Mouse (Mus musculus): ENCODE measurements around the gene Olfr1336.
"Not testable (repeated sequence)": the region's sequence is repeated elsewhere in the genome, so short reads cannot be mapped to it uniquely, and the experiment has no call there.

Gene Olfr1336

DNA sequence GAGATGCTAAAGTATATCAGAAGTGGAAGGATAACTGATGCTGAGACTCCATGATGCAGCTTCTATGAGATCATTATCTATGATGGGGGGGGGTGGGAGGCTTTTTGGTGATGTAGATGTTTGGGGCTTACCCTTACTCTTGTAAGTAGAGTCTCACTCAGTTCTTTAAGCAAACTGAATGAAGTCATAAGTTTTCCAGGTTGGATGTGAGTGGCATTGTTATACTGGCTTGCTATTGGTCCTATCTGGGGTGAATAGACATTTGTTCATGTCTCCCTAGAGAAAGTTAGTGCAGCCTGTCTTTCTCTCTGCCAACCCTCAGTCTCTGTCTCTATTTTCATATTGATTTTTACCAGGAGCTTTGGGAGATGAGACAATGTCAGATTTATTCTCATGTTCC is at the start of gene Olfr1336:
TSS of gene Olfr1336 (plus strand) at position 301 of the 400 bp plus-strand sequence.
- no peak for DNase-seq (ENCODE audit: low read depth, low spot score)

DNA sequence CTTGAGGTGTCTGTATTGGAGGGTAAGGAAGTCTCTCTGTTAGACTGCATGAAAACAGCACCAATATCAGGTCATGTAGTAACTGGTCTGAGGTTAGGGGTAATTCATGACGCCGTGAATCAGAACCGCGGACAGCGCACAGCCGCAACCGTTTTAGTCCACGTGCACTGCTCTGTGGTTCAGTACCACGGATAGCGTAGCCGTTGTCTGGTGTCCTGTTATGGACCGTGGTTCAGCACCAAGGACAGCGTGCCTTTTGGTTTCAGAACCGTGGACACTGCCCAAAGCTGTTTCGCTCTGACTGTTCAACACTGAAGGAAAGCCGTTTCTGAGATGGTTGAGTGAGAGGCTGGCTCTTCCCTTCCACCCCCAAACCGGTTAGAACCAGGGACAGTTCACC is 45.9 kb upstream of the Olfr1336 start, which contains the start of gene Gm20715:
TSS of gene Gm20715 (plus strand) at position 235 of the 400 bp plus-strand sequence.
- DNase-seq (ENCODE audit: low read depth, low spot score): peak; percentile 91

DNA sequence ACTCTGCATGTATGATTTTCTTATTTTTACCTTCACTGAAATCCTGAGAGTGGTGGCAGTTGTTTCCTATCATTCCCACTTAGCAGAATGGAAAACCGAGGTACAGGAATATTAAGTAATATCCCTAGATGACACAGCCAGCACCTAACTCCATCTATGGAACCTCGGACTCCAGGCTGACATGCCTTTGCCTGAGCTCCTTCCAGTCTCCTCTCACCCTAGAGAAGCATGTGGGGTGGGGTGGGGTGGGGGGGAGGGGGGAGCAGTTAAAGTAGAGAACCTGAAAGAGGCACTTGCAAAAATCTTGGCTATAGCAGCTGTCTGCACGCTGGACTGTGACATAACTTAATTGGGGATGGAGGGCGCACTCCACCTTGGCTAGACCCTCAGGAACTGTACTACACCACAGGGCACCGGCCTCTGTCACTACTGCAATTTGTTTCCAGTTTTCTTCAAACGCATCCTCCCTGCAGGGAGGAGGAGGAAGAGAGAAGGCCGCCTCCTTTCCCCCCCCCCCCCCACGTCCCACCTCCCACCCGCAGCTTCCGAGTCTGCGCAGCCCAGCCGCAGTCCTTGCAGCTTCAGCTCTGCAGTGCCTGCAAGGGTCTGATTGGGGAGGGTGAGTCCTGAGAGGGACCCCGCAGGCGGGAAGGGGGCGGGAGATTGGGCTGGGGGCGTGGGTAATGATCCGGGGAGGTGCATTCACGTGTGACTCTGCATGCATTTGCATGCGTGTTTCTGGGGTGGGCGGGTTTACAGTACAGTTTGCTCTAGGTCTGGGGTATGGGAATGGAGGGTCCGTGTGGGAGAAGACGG is 41.1 kb upstream of the Olfr1336 start:
- DNase-seq (ENCODE audit: low read depth, low spot score): no peak

DNA sequence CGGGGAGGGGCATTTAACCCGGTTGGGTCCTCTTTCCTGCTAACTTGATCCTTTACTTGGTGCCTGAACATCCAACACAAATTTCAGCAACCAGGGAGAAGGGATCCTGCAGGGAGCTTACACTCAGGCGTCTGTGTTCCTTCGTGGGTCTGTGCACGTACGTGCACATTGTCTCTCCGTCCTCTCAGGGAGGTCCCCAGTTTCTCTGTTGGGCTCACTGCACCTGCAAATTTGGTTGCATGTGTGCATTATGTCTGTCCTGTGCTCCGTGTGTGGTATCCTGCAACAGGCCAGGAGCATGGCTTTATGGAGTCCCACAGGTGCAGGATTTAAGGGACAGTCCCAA is 40.6 kb upstream of the Olfr1336 start:
- no peak for DNase-seq (ENCODE audit: low read depth, low spot score)

DNA sequence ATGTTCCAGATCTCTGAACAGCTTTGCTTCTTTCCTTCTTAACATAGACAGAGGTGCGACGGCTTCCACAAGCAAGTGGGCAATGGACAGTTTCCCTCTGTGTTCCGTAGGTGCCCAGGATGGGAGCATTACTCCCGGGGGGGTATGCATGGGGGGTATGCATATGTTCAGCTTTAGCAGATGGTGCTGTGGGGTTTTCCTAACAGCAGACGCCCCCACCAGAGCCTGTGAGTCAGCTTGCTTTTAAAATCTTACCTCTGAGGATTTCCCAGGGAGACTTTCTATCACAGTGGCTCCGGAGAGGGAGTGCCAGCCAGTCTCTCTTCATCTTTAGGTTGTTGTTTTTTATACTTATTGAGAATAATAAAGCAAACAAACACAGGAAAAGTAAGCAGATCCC is 36.1 kb upstream of the Olfr1336 start:
- no peak for DNase-seq (ENCODE audit: low read depth, low spot score)

DNA sequence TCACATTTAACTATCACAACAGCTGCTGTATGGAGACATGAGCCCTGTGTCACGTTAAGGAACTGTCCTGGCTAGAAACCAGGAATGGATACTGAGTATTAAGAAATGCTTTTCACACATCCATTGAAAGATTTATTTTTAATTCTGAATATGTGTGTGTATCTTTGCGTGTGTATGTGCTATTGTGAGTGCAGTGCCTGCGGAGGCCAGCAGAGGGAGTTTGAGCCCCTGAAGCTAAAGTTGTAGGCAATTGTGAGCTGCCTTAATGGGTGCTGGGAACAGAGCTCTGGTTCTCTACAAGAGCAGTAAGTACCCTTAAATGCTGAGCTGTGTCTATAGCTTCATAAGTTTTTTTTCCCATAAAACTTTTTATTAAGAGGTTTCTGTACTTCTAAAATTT is 26.6 kb upstream of the Olfr1336 start:
- DNase-seq (ENCODE audit: low read depth, low spot score): no peak

DNA sequence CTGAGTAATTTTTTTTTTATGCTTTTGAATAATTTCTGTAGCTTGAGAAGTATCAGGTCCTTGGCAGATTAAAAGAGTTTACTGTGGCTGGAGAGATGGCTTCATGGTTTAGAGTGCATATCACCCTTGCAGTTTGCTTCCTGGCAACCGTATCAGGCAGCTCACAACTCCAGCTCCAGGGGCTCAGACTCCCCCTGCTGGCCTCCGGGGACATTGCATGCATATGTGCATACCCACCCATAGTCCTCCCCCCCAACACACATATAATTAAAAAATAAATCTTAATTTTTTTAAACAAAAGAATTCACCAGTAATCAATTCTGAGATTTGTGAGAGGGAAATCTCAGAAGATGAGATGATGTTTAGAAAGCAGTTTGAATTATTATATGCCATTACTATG is 25.6 kb upstream of the Olfr1336 start:
- no peak for DNase-seq (ENCODE audit: low read depth, low spot score)

DNA sequence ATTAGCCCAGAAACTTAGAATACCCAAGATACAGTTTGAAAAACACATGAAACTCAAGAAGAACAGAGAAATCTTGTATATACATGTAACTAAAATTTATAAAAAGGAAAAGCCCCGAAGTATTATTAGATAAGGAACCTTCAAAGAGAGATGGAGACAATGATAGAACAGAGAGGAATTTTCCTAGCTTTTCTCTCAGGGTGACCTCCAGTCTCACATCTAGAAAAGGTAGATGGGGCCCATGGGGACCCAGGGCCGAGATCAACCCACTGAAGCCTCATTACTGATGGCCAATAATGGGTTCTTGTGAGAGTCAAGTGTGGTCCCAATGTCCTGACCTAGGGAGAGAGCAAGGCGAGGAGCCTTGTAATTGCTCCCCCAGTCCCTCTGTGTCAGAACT is 17.6 kb upstream of the Olfr1336 start, which contains the start of gene Olfr1344:
TSS of gene Olfr1344 (plus strand) at position 301 of the 400 bp plus-strand sequence.
- DNase-seq (ENCODE audit: low read depth, low spot score): no peak

DNA sequence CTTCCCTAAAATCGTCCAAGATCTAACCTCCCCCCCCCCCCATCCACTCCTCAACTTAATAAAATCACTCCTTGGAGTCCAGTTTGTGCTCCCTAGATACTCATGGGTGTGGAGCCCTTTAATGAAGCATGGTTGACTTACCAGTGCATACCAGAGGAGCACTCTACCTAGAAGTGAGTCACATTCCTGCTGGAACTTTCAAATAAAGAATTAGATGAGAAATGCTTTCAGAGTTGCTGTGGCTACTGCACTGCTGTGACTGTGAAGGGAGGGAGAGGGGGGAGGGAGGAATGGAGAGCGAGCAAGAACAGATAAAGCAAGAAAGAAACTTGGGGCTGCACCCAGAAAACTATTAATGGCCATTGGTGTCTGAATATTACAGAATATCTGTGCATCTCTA is 14.8 kb upstream of the Olfr1336 start:
- no peak for DNase-seq (ENCODE audit: low read depth, low spot score)

DNA sequence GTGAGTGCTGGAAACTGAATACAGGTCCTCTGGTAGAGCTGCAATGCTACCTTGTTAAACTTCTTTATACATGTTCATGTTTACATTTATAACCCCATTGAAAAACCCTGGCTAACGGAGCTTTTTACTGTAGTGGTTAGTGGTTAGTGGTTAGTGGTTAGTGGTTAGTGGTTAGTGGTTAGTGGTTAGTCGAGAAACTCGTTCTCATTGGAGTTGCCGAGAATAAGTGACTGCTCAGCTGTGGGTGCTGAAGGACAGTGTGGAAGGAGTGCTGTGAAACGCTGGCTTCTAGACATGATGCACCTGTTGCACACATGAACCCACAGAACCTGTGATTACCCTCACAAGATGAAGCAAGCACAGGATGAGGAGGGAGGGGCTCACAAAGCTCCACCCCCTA is 8.2 kb upstream of the Olfr1336 start:
- DNase-seq (ENCODE audit: low read depth, low spot score): no peak

DNA sequence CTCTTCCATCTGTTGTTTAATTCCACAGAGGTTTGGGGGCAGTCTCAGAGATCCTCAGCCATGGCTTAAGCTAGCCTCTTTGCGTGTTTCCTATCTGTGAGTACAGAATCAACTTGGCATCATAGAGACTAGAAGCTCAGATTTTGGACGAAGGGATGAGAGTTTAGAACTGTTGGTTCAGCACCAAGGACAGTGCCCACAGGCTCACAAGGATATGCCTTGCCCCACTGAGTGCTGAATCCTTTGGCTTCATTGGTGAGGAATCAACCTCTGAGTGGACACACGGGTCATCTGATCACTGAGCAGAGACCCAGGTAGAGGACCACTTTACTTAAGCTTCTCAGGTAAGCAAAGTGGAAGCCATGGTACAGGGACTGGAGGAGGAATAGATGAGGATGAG is 431 bp downstream of the Olfr1336 start:
- no peak for DNase-seq (ENCODE audit: low read depth, low spot score)

DNA sequence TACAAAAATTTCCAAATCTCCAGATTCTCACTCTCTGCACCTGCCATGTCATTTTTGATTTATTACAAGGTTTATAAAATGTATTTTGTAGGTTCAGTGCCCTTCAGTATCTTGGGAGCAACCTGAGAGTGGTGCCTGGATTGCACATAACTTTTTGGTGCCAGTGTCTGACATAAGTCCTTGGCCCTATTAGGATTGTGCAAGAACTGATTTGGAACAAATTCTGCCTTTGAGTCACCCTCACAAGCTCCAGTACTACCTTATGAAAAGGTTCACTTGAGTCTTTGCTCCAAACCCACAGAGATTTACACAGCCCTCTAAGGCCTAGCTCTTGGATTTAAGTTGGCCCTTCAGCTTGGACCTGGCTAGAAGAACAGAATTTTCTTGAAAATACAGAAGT is 11.0 kb downstream of the Olfr1336 start, which contains the start of gene Olfr1346:
TSS of gene Olfr1346 (plus strand) at position 151 of the 400 bp plus-strand sequence.
- no peak for DNase-seq (ENCODE audit: low read depth, low spot score)

DNA sequence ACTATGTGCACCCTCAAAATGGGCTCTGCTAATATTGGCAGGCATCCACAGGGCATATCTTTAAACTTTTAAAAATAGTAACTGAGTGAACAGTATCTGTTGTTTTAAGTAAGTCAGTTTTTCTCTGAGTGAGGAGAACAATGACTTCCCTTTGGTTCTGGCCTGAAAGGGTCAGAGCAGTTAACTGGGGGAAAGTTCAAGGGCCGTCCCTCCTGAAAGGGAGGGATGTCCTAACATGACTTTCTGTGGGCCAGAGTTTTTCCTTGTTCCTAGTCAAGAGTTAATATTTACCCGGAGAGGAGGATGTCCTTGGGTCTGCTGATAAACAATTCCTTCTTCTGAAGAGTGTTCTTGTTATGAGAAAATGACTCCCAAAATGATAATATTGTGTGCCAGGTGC is 21.7 kb downstream of the Olfr1336 start:
- not testable (repeated sequence) for DNase-seq (ENCODE audit: low read depth, low spot score)

DNA sequence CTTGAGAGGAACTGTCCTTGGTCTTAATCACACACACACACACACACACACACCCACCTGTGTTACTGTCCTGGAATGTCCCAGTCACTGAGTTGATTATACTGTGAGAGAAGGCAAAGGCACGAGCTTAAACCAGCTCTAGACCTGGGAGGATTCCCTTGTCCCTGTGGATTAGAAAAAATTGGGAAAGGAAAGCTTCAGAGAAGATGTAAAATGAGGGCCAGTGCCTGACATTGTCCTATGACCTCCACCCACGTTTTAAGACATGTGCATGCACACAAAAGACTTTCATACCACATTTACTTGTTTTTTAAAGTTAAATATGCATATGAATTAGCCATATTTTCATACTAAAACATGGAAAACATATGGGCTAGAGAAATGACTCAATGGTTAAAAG is 30.9 kb downstream of the Olfr1336 start, which contains the start of gene Olfr5:
TSS of gene Olfr5 (minus strand) at position 101 of the 400 bp plus-strand sequence.
- no peak for DNase-seq (ENCODE audit: low read depth, low spot score)

DNA sequence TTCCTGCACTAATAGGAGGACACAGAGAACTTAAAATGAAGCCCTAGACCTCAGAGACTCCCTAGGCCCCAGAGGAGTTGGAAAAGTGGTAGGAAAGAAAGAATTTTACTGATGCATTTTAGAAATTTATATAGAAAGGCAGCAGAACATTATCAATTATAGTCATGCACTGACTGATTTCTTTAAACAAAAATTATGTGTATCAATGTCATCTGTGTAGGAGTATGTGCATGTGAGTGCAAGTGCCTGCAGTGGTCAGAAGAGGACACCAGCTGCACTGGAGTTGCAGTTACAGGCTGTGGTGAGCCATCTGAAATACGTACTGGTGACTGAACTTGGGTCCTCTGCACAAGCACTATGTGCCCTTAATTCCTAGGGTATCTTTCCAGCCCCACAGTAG is 43.7 kb downstream of the Olfr1336 start, which contains the start of gene Olfr1347:
TSS of gene Olfr1347 (minus strand) at position 101 of the 400 bp plus-strand sequence.
- no peak for DNase-seq (ENCODE audit: low read depth, low spot score)

DNA sequence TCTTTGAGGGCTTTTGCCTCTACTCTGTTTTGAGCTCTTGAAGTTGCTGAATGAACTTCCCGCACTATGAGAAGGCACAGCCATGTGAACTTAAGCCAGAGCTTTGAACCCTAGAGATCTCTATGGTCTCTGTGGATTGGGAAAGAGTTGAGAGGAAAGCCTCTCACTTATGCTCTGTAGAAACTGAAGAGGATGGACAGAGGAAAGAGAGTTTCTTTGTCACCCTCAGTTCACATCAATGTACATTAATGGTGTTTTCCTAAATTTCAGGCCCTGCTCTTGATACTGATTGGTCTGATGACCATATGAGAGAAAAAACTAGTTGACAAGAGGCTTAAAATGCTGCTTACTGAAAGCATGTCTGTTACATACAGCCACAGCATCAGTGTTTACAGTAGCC is 52.7 kb downstream of the Olfr1336 start, which contains the start of gene Olfr1348:
TSS of gene Olfr1348 (minus strand) at position 101 of the 400 bp plus-strand sequence.
- no peak for DNase-seq (ENCODE audit: low read depth, low spot score)

Data from WW6 (cell line).